Mouse (Mus musculus) frontal cortex, adult 2 months (tissue): ENCODE measurements around the gene Nhlh1. TPM values are rescaled to one million over a fixed set of nuclear protein-coding genes. Genes with fewer than 3 reads are reported as not detected.
A peak's percentile ranks its signal among the peaks of the same experiment; 100 is the strongest.

Experiments
- DNase-seq, 2 experiments: peaks; one replicate each; pipeline ENCODE4 v3.0.0; 2022; ENCODE audit warnings: low spot score in 1 of 2; ENCODE audit errors: extremely low spot score in 1 of 2
- polyA plus RNA-seq: library from polyadenylated mRNA; depleted of rRNA; stranded (reverse); fragments of >200 nt; gene quantifications from 2 replicates; pipeline ENCODE4 v1.2.3, GENCODE M21; 2012

The Nhlh1 gene
- polyA plus RNA-seq, 1 experiment = 0.30 TPM

DNA sequence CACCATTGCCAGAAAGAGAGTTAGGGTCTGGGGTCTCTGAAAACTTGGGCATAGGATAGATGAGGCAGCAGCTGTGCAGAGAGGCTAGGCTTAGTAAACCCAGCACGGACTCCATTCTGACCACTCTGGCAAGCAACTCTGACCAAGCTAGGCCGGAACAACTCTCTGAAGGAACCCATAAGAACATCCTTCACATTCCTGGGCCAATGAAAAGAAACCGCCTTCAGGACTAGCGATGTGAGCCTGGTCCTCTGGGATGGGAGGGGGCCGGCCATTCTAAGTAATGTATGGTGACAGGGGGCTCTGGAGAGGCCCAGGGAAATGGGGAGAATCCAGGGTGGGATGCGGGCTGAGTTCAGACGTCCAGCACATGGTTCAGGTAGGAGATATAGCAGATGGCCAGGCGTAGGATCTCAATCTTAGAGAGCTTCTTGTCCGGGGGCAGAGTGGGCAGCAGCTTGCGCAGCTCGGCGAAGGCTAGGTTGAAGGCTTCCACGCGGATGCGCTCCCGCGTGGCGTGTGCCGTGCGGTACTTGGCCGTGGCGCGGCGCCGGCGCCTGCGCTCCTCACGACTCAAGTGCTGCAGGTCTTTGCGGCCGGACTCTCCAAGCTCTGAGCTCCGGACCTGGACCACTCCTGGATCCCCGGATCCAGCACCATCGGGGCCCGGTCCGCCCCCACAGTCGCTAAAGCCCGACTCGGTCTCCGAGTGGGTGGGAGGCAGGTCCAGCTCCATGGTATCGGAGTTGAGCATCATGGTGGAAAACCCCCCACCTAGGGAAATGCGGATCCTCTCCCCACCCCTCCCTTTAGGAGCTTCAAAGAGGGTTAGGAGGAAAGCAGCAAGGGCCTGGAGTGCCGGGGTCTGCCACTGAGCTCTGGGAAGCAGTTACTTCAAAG is 3.6 kb downstream of the Nhlh1 start:
- peak in 1 of 2 experiments; percentile 26 for DNase-seq

DNA sequence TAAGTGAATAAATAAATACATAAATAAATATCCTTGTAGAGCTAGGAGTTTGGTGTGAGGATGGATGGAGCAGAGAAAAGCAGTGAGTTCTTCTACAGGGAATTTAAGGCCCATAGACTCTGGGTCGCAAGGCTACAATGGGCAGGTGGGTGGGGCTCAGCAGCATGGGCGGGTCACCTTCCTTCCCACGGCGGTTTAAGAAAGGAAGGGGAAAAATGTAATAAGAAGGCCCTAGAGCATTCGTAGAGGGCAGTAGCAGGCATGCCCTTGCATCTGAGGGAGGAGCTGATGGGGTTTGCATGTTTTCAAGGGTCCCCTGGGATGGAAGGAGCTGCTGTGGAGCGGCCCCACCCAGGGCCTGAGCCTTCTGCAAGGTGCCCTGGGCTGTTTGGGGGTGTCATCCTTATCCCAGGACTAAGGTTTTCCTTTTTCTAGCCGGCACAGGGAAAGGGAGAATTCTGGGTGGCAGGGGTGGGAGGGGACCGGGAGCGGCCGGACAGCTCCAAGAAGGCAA is 4.5 kb downstream of the Nhlh1 start:
- DNase-seq = no peak

DNA sequence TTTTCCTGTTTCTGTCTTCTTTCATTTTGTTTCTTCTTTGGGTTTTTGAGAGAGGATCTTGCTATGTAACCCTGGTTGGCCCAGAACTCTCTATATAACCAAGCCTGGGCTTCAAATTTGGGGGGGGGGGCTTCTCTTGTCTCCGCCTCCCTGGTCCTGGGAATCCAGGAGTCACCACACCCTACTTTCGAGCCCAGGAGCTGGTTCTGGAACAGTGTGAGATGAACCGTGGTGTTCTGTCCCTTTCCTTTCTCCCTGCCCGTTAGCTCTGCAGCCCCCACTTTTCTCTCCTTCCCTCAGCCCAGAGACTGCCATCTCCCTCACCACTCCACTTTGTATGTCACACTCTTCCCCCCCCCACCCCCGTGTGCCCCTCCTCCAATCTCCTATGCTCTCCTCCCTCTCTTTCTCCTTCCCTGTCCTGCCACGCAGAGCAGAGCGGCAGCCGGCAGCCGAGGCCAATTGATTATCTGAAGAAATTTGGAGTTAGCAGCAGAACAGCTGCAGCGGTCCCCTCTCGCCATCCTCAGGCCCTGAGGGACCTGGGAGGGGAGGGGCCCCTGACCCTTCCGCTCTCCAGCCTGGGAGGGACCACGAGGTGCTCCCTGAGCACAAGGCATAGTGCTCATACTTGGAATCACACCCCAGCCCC is 8.1 kb downstream of the Nhlh1 start:
- DNase-seq = no peak

DNA sequence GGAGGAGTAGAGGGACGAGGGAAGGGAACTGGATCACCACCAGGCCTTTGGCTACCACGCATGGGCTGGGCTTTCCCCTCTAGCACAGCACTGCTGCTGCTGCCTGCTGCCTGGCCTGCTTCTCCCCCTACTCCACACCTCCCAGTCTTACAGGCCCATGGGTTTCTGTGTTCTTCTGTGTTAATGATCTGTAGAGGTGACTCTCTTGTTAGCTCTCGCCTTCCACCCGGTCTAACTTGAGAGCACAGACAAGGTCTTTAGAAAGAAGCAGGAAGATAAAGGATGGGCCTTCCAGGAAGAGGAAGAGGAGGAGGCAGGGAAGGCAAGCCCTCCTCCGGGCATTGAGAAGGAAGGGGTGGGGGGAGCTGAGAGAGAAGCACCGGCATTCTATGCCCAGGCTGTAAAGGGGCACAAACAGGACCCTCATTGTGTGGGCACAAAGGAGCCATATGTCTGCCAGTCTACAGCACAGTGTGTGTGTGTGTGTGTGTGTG is 9.1 kb downstream of the Nhlh1 start:
- no peak for DNase-seq

DNA sequence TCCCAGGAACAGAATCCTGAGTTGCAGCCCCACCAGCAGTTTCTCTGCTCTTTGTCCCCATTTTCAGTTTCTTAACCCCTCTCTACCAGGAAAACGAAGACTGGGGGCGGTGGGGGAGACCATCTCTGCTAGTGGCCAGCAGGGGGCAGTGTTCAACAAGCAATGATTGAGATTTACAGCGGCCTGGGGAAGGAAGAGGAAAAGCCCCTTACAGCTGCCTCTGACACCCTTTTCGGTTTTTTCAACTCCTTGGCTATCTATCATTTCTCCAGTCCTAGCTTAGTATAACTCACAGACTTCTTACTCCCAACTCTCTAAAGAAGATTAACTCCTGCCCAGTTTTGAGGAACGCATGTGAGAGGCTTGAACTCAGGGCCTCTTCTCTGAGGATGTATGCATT is 10.4 kb downstream of the Nhlh1 start:
- DNase-seq = peak in 1 of 2 experiments; percentile 81

DNA sequence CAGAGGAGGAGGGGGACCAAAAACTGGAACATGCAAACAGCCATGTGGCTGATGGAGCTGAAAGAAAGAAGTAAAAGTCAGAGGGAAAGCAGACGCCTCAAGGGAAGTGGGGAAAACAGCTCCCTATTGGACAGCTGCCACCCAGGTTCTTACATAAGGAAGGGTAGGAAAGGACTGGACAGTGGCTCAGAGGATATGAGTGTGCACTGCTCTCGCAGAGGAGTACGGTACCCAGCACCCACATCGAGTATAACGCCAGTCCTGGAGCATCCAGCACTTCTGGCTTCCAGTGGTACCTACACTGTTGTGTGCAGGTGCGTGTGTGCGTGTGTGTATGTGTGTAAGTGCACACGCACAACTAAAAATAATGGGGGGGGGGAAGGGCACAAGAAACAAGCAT is 11.0 kb downstream of the Nhlh1 start:
- peak in 1 of 2 experiments; percentile 42 for DNase-seq

DNA sequence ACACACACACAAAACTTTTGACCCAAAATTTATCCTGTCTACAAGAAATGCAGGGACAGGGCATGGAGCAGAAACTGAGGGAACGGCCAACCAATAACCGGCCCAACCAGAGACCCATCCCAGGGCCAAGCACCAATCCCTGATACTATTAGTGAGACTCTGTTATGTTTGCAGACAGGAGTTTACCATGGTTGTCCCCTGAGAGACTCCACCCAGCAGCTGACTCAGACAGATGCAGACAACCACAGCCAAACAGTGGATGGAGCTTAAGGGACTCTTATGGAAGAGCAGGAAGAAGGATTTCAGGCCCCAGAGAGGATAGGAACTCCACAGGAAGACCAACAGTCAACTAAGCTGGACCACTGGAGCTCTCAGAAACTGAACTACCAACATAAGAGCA is 27.5 kb downstream of the Nhlh1 start:
- no peak for DNase-seq

DNA sequence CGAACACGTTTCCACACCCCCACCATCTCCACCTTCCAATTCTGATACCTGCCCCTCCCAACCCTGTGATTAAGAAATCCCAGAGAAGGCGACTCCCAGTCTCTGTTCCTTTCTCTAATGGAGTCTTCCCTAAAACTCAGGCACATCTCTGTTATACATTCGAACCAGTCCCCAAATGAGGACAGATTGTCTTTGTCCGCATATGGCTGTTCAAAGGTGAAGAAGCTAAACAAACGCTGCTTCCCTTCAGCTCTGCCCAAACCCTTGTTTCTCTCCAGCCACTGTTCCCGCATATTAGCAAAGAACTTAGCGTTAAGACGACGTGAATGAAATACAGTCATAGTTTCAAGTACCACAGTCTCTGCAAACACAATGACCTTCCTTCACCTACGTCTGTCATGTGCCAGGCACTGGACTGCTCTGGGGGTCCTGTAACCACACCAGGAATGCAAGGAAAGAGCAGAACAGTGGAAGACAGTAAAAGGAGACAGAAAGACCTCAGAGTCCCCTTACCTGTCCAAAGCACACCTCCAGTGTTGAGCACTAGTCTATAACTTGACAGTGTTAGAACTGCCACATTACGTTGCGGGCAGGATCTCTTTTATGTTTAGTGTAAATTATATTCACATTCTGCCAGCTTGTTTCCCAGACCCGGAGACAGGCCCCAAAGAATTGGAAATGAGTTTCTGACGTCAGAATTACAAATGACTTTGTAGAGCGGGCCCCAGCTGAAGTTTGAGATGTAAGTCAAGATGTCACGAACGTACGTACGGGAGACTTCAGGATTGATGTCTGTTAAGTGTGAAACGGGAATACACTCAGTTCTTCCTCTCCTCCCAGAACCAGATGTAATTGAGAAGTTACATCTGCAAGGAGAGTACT is 28.7 kb downstream of the Nhlh1 start, which contains the start of gene Vangl2:
Gene Vangl2, minus strand, starts transcription at position 51 of the 882 bp plus-strand sequence.
- no peak for DNase-seq

DNA sequence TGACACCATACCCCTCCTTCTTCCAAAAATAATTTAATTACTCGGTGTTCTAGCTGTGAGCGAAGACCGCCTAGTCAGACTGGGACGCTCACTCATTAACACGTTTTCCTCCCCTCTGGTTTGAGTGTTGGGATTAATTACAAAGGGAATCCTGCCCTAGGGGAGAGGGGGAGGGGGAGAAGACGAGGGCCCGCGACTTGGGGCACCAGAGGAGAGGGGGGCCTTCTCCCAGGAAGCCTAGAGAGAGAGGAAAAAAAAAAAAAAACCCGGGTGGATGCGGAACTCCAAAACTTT is 29.6 kb downstream of the Nhlh1 start:
- no peak for DNase-seq

DNA sequence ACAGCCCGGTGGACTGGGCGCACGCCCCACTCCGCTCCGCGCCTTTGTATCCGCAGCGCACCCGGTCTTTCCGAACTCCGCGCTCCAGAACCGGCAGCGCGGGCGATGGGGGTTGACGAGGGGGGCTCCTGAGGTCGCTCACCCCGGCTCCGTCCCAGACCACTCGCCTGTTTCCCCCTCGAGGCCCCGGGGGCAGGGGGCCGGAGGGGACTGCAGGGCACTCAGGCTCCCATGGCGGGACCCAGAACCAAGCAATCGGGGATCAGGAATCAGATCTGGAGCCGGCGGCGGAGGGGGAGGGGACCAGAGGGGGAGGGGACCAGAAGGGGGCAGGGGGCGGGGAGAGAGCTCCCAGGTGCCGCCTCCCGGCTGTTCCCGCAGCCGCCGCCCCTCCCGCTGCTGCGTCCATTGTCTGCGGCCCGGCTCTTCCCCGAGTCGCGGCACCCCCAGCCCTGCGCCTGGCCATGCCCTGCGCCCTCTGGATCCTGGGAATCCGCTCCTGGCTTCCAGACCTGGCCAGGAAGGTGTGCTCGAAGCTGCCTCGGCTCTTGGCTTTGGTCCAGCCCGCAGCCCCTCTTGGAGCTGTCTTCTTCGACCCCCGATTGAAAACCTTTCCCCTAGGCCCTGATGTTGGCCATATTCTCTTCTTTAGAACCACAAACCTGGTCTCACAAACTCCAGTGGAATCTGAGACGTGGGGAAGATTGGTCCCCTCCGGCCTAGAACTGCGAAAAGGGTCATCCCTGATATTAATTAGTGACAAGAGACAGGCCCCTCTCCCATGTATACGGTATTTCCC is 30.2 kb downstream of the Nhlh1 start:
- peak; percentile 33 to 82 for DNase-seq

DNA sequence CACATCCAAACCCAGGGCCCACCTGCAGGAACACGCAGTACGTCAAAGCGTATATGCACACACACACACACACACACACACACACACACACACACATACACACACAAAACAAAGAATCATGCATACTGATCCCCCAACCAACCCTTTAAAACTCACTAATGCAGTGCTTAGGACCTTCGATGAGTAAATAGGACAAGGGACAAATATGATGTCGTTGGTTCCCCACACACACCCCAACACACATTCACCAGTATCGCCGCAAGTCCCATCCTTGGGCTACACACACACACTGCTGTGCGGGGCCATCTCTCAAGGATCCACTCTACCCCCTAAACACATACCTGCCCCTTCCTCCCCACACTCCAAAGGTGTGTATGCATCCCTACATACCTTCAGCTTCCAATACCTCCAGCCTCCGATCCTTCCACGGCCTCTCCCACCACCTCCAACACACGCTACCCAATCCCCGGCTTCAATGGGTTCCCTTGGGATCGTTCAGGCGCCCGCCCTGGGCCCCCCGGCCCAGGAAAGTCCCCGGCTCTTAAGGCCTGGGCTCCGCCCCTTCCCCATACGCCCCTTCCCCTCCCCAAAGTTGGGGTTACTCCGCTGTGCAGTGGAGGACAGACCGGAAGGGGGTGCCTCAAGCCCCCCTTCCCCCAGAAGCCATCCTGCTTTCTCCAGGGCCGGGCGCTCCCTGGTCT is 31.0 kb downstream of the Nhlh1 start:
- no peak for DNase-seq

DNA sequence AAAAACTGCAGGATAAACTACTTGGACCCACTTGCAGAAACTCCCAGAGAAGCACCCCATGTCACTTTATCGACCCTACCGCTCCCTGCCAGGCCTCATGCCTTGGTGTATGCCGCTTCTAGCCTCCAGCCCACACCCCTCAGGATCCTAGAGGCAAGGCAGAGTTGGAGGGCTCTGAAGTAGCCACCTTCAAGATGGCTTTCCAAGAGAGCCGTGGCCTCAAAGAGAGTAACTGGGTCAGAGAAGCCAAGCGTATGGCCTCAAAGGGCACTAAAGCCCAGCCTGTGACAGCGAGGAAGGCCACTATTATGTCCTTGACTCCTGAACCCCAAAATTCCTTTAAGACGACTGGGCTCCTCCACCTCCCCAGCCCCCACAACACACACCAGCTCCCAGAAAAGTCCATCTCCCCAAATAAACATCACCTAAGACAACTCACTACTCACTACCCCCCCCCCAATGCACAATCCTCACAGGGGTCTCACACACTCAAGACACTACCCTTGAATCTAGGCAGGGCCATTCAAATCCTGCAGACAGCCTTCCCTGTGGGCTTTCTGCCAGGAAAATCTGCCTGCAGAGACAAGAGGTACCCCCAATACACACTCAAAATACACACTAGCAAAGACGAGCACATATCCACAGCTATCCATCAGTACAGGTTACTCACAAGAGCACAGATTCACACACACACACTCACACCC is 32.0 kb downstream of the Nhlh1 start:
- DNase-seq = no peak

DNA sequence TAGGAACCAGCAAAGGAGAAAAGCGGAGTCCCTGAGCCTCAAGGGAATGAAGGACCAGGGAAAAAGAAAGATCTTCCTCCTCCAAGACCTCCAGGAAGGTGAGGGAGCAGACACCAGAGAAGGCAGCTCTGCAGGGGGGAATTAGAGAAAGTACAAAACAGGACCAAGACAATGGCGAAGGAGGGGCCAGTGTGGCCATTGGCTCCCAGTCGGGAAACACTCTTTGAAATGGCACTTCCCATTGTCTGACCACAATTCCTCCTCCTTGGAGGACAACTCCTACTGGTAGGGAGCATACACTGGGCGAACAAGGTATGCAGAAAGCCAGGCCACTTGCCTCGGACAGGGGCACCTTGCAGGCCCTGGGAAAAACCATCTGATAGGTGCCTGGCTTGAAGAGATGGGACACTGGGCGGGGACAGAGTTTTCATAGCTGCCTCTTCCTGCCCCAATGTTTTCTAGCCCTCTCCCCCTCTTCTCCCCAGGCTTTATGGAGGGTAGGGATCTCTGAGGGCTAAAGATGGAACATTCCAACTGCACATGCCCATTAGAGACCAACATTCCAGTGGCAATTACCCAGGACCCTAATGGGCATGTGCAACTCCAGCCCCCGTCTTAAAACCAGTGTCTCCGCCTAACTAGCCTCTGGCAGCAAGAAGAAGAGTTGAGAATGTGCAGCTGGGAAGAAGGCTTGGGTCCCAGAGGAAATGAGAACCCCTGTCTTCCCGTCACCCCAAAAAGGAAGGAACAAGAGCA is 33.1 kb downstream of the Nhlh1 start:
- DNase-seq = no peak

DNA sequence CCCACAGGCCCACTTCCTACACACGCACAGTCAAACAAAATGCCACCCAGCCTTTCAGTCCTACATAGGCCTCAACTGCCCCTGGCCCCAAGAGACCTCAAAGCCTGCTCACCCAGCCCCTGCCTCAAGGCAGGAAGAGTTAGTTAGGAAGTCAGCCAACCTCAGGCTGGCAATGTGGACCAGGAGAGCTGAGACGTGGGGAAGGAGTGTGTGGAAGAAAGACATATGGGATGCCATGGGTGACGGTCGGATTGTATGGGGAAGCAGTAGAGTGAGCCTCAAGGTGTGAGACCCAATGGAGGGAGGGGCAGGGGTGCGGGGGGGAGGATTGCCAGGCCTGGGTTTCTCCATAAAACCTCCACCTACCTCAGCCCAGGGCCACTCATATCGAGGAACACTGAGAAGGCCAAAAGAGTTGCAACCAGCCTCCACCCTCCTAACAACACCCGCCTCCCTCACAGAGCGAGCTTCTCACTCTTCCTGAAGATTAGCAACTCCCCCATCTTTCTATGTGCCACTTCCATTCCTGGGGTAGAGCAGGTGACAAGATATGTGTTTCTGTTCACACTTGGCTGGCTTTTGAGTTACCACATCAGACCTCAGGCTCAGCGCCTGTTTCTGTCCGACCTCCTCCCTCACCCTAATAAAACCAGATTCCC is 37.4 kb downstream of the Nhlh1 start:
- DNase-seq = peak in 1 of 2 experiments; percentile 45

DNA sequence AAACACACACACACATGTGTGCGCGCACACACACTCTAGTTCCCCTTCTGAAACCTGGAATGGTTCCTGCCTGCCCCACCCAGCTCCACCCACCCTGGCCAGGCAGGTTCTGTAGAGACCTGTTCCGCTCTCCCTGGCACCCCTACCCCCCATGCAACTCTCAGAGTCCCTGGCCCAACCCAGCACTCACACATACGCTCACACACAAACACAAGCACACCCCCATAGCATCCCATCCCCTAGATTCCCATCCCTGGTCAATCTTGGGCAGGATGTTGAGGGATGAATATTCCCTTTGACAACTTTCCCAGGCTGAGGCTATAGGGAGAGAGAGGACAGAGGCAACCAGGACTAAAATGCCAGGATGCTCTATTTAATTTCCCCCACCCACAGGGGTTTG is 38.0 kb downstream of the Nhlh1 start:
- DNase-seq = no peak

DNA sequence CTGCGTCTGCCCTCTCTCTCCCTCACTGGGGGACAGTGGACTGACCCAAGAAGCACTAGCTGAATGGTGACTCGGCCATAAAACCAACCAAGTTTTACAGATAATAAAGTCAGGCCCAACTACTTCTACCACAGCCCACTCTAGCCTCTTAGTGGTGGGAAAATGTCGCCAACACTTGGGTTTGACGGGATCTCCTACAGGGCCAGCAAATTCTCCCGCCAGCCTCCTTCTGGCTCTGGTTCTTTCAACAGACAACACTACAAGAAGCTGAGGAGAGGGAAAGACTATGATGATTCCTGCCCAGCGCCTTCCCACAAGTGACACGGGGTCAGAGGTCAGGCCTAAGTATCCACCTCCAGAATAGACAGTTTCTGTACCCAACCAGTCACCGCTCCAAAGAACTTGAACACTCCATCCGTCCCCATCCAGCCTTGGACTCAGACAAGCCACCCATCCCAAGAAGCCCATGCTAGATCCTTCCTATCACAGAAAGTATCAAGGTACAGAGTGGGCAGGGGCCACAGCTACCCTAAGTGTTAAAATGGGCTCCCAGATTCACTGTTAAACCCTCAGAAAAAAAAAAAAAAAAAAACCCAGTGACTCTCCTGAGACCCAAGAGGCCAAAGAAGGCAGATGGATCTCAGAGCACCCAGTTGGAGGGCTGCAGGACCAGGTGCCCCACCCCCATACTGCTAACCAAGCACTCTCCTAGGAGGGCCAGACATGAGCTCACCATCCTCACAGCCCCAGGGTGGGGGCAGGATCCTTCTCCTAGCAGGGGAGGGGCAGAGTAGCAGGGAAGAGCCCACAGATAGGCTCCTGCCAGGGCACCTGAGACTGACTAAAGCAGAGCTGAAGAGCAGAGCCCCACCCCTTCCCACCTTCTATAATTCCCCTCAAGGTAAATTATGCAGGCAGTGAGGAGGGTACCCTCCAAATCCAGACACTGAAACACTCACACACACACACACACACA is 38.7 kb downstream of the Nhlh1 start:
- DNase-seq = no peak
